Mouse (Mus musculus) olfactory bulb, adult 2 months (tissue): ENCODE data around the gene Kctd19.

ENCODE experiments used
- CTCF ChIP-seq: fragments of 200-500 bp; IDR thresholded peaks from 2 replicates; pipeline ENCODE4 v1.5.1; 2012; ENCODE audit warnings: low read depth, mild to moderate bottlenecking, low read length, moderate library complexity; ENCODE audit not compliant: insufficient read depth
- POLR2A ChIP-seq: fragments of 200-500 bp; IDR thresholded peaks from 2 replicates; pipeline ENCODE4 v1.6.1; 2012; ENCODE audit warnings: mild to moderate bottlenecking, low read depth, low read length, moderate library complexity; ENCODE audit not compliant: insufficient read depth

- TF ChIP-seq POLR2A (no peak), CTCF (no peak)
Measured at GRCm38 (mm10) chr8:105448596-105448995, 35.3 kb upstream of the Kctd19 start.
